Mouse (Mus musculus): ENCODE results near the gene Slc6a16.
"Not testable (repeated sequence)": the region's sequence is repeated elsewhere in the genome, so short reads cannot be mapped to it uniquely, and the experiment has no call there.

Slc6a16 gene

GRCm38 (mm10) chr7:45253806-45254205 lies 12.9 kb downstream of the Slc6a16 start:
- DNase-seq (ENCODE audit: low spot score in 2 of 2) = no peak

GRCm38 (mm10) chr7:45255822-45256221 lies 14.9 kb downstream of the Slc6a16 start:
- DNase-seq (ENCODE audit: low spot score in 2 of 2) = not testable (repeated sequence)

- DNase-seq (ENCODE audit: low spot score in 2 of 2) = no peak
Measured at GRCm38 (mm10) chr7:45257063-45257840, 16.4 kb downstream of the Slc6a16 start.

GRCm38 (mm10) chr7:45259281-45259680 lies 18.4 kb downstream of the Slc6a16 start:
- DNase-seq (ENCODE audit: low spot score in 2 of 2) = no peak

- no peak for DNase-seq (ENCODE audit: low spot score in 2 of 2)
Measured at GRCm38 (mm10) chr7:45262266-45262665, 21.4 kb downstream of the Slc6a16 start.

GRCm38 (mm10) chr7:45263006-45263607 lies 22.2 kb downstream of the Slc6a16 start:
- DNase-seq (ENCODE audit: low spot score in 2 of 2) = no peak

GRCm38 (mm10) chr7:45264348-45264747 lies 23.5 kb downstream of the Slc6a16 start:
- no peak for DNase-seq (ENCODE audit: low spot score in 2 of 2)

GRCm38 (mm10) chr7:45265518-45265917 lies 24.6 kb downstream of the Slc6a16 start:
- DNase-seq (ENCODE audit: low spot score in 2 of 2) = no peak

GRCm38 (mm10) chr7:45272786-45273412 lies 32.0 kb downstream of the Slc6a16 start:
- DNase-seq (ENCODE audit: low spot score in 2 of 2) = no peak

GRCm38 (mm10) chr7:45273672-45274071 lies 32.8 kb downstream of the Slc6a16 start:
- DNase-seq (ENCODE audit: low spot score in 2 of 2) = no peak

GRCm38 (mm10) chr7:45277136-45277760 lies 36.4 kb downstream of the Slc6a16 start, which contains the start of gene Slc6a21:
TSS of gene Slc6a21 (plus strand) at chr7:45277513.
- DNase-seq (ENCODE audit: low spot score in 2 of 2) = peak; percentile 30 to 76

GRCm38 (mm10) chr7:45286486-45286885 lies 45.6 kb downstream of the Slc6a16 start:
- DNase-seq (ENCODE audit: low spot score in 2 of 2) = no peak

- DNase-seq (ENCODE audit: low spot score in 2 of 2) = no peak
Measured at GRCm38 (mm10) chr7:45296626-45297025, 55.7 kb downstream of the Slc6a16 start.

GRCm38 (mm10) chr7:45297563-45297962 lies 56.7 kb downstream of the Slc6a16 start:
- DNase-seq (ENCODE audit: low spot score in 2 of 2) = no peak

GRCm38 (mm10) chr7:45299752-45300151 lies 58.9 kb downstream of the Slc6a16 start:
- peak in 1 of 2 experiments; percentile 28 for DNase-seq (ENCODE audit: low spot score in 2 of 2)

- DNase-seq (ENCODE audit: low spot score in 2 of 2) = peak in 1 of 2 experiments; percentile 42
Measured at GRCm38 (mm10) chr7:45300270-45300669, 59.4 kb downstream of the Slc6a16 start.

- no peak for DNase-seq (ENCODE audit: low spot score in 2 of 2)
Measured at GRCm38 (mm10) chr7:45302626-45303025, 61.7 kb downstream of the Slc6a16 start.

GRCm38 (mm10) chr7:45304869-45305268 lies 64.0 kb downstream of the Slc6a16 start:
- DNase-seq (ENCODE audit: low spot score in 2 of 2) = no peak

- DNase-seq (ENCODE audit: low spot score in 2 of 2) = peak; percentile 11 to 60
Measured at GRCm38 (mm10) chr7:45305275-45305674, 64.4 kb downstream of the Slc6a16 start.

- no peak for DNase-seq (ENCODE audit: low spot score in 2 of 2)
Measured at GRCm38 (mm10) chr7:45308551-45309240, 67.8 kb downstream of the Slc6a16 start.

GRCm38 (mm10) chr7:45309455-45309854 lies 68.6 kb downstream of the Slc6a16 start:
- DNase-seq (ENCODE audit: low spot score in 2 of 2) = peak in 1 of 2 experiments; percentile 52

- DNase-seq (ENCODE audit: low spot score in 2 of 2) = no peak
Measured at GRCm38 (mm10) chr7:45312023-45312422, 71.1 kb downstream of the Slc6a16 start.

All from thymus, postnatal 10 days (tissue).